Mouse (Mus musculus) pancreas, adult 10 weeks (tissue): Measurements from ENCODE around the gene Rph3al. TPM values are rescaled to one million over a fixed set of nuclear protein-coding genes. Genes with fewer than 3 reads are reported as not detected.

Experiments
- polyA plus RNA-seq: library from polyadenylated mRNA; stranded (reverse); fragments of 350-450 nt; fragmentation: Illumina TruSeq; extraction: RNeasy Lipid Tissue Mini Kit (QIAGEN cat#74804); gene quantifications from one replicate; pipeline ENCODE4 v1.2.3, GENCODE M21; 2015; ENCODE audit warnings: low read depth, low replicate concordance; ENCODE audit not compliant: insufficient read depth

The Rph3al gene
- polyA plus RNA-seq: 9.9 TPM

GRCm38 (mm10) chr11:75938379-75938906, at the start of gene Rph3al:
Gene Rph3al (minus strand): TSS chr11:75938429.

DNA sequence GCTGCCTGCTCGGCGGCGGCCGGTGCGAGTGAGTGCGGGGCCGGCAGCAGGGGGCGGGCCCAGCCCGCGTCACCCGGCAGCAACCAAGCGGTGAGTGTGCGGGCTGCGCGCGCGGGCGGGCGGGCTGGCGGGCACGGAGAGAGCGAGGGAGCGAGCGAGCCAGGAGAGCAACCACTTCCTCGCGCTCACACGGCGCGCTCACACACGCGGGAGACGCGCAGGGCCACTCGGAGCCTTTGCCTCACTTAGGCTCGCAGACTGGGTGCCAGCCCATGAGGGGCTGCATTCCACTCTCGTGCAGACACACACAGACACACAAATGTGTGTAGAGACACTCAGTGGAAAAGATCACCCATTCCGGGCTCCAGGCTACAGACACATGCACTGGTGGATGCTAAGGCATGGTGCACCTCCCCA, 142.2 kb downstream of the Rph3al start, which contains the start of gene Doc2b:
Gene Doc2b (minus strand): TSS at position 21 of the 417 bp plus-strand sequence.

Other genes starting within 250 kb of the Rph3al start
- 53.0 TPM for gene Ywhae, start 205.6 kb downstream of the Rph3al start, polyA plus RNA-seq
- 0.30 TPM for gene Doc2b, start 142.4 kb downstream of the Rph3al start, polyA plus RNA-seq
- 0.98 TPM for gene 1700016K19Rik, start 61.5 kb upstream of the Rph3al start, polyA plus RNA-seq
- 16.5 TPM for gene Rflnb, start 89.4 kb upstream of the Rph3al start, polyA plus RNA-seq
- 9.3 TPM for gene Vps53, start 241.2 kb upstream of the Rph3al start, polyA plus RNA-seq
- 2.6 TPM for gene Fam57a, start 241.2 kb upstream of the Rph3al start, polyA plus RNA-seq